Mouse (Mus musculus) hindbrain, embryonic 14.5 days (tissue): ENCODE results near the gene Vpreb1. TPM values are rescaled to one million over a fixed set of nuclear protein-coding genes. Genes with fewer than 3 reads are reported as not detected.

Source experiments
- ATAC-seq: fragments of 200-750 bp; cut with Nextera tagmentation; 2 replicates; pipeline ENCODE4 v1.8.0; 2017; ENCODE audit warnings: moderate number of reproducible peaks, mild to moderate bottlenecking, moderate TSS enrichment, moderate library complexity; ENCODE audit not compliant: low FRiP score
- DNase-seq: peaks from one replicate; pipeline ENCODE4 v3.0.0-alpha.2; 2015; ENCODE audit warnings: low spot score
- H3K27ac ChIP-seq: fragments of 300-500 bp; sonication (generic); 2 replicates; pipeline ENCODE4 v1.5.1; 2014; ENCODE audit warnings: mild to moderate bottlenecking, moderate library complexity
- H3K27me3 ChIP-seq: fragments of 300-500 bp; sonication (generic); 2 replicates; pipeline ENCODE4 v1.6.1; 2014; ENCODE audit warnings: mild to moderate bottlenecking, low read length, mixed read lengths; ENCODE audit not compliant: control insufficient read depth, insufficient read depth
- H3K36me3 ChIP-seq: fragments of 300-500 bp; sonication (generic); replicated peaks from 2 replicates; pipeline ENCODE4 v1.6.1; 2014; ENCODE audit not compliant: control insufficient read depth, insufficient read depth
- H3K4me1 ChIP-seq: fragments of 300-500 bp; sonication (generic); replicated peaks from 2 replicates; pipeline ENCODE4 v1.6.1; 2014; ENCODE audit warnings: antibody characterized with exemption, low read length, mixed read lengths; ENCODE audit not compliant: control insufficient read depth, insufficient read depth
- H3K4me2 ChIP-seq: fragments of 300-500 bp; sonication (generic); replicated peaks from 2 replicates; pipeline ENCODE4 v1.6.1; 2014; ENCODE audit warnings: mild to moderate bottlenecking, moderate library complexity
- H3K4me3 ChIP-seq: fragments of 300-500 bp; sonication (generic); replicated peaks from 2 replicates; pipeline ENCODE4 v1.5.1; 2014; ENCODE audit warnings: mild to moderate bottlenecking, low read length
- H3K9ac ChIP-seq: fragments of 300-500 bp; sonication (generic); 2 replicates; pipeline ENCODE4 v1.6.1; 2014
- H3K9me3 ChIP-seq: fragments of 300-500 bp; sonication (generic); 2 replicates; pipeline ENCODE4 v1.6.1; 2016; ENCODE audit warnings: low read length; ENCODE audit not compliant: control insufficient read depth
- WGBS: fragments of 180-500 bp; shearing (Covaris S2); extraction: QIAGEN DNeasy Blood & Tissue Kit; methylation state at CpG from one replicate; pipeline ENCODE4 v1.1.7; 2014; 5-methylcytosine and 5-hydroxymethylcytosine counted together
- polyA plus RNA-seq: library from polyadenylated mRNA; unstranded; fragments of >200 nt; fragmentation: Nextera tagmentation; extraction: Ambion mirVana; gene quantifications from 2 replicates; pipeline ENCODE4 v1.2.1, GENCODE M21; 2014

The Vpreb1 gene
- polyA plus RNA-seq, 1 experiment from 2014 or later: 0.80 TPM

DNA sequence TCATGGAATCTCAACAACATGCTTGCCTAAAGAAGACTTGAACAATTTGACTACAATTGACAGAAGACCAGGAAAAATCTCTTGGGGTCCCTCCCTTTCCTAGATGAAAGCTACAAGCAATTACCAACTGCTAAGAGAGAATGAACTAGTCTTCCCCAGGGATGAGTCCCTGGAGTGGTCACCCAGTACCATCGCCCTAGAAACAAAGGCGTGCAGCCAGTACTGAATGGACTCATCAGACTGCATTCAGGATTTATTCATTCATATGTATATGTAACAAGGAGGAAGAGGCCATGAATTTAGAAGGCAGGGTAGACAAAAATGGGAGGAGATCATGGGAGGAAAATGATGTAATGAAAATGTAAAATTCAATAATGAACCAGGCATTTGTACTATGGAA is 44.4 kb downstream of the Vpreb1 start:
- Histone ChIP-seq H3K36me3 (no peaks in the 10 kb centered on the region), H3K4me1 (peaks cover 3% of the 10 kb centered on the region; the same call in 1 of the 2 replicates), H3K4me2 (no peak overlapping the region), H3K27ac (no peak overlapping the region), H3K4me3 (no peak overlapping the region), H3K9me3 (0 out of 2 replicates have a peak, but pooled peaks cover 8% of the 10 kb centered on the region), H3K27me3 (no peaks in the 10 kb centered on the region), H3K9ac (no peak overlapping the region)
- DNase-seq (no peak), ATAC-seq (no peak)
- 67% methylated on average over 2 of the region's 2 CpGs for WGBS

- ATAC-seq (no peak), DNase-seq (no peak)
- H3K4me3 ChIP-seq: no peak overlapping the region
- H3K9ac ChIP-seq: no peak overlapping the region
- H3K4me1 ChIP-seq: peaks cover 3% of the 10 kb centered on the region; the same call in 1 of the 2 replicates
- H3K4me2 ChIP-seq: no peak overlapping the region
- WGBS: 28% methylated on average over 5 of the region's 5 CpGs
- no peak overlapping the region for H3K27ac ChIP-seq
- no peaks in the 10 kb centered on the region for H3K27me3 ChIP-seq
- no peaks in the 10 kb centered on the region for H3K36me3 ChIP-seq
- H3K9me3 ChIP-seq: 0 out of 2 replicates have a peak, but pooled peaks cover 10% of the 10 kb centered on the region
These were observed 45.2 kb downstream of the Vpreb1 start for GRCm38 (mm10) chr16:16825476-16825875.

Other genes starting within 250 kb of the Vpreb1 start
- not detected in 2 replicates for gene Olfr19, start 194.4 kb downstream of the Vpreb1 start, polyA plus RNA-seq
- 18.3 and 21.6 TPM in 2 replicates for gene Spag6l, start 41.4 kb downstream of the Vpreb1 start, polyA plus RNA-seq
- gene Igll1, start 6.9 kb downstream of the Vpreb1 start, polyA plus RNA-seq: not detected in 2 replicates
- gene Top3b, start 107 bp downstream of the Vpreb1 start, polyA plus RNA-seq: 63.5 and 77.7 TPM in 2 replicates
- 20.3 and 22.1 TPM in 2 replicates for gene Ppm1f, start 25.6 kb upstream of the Vpreb1 start, polyA plus RNA-seq
- 223 and 236 TPM in 2 replicates for gene Mapk1, start 112.5 kb upstream of the Vpreb1 start, polyA plus RNA-seq
- 118 and 124 TPM in 2 replicates for gene Ypel1, start 198.9 kb upstream of the Vpreb1 start, polyA plus RNA-seq
- gene Ppil2, start 240.4 kb upstream of the Vpreb1 start, polyA plus RNA-seq: 128 and 136 TPM in 2 replicates